Mouse (Mus musculus): ENCODE measurements at regions not wholly inside any gene's neighbourhood (a gene's known extent, or its start where the extent isn't known, plus 50 kb on each side); places are given as distances from the start of the nearest gene placed in this dataset.
A peak's percentile ranks its signal among the peaks of the same experiment; 100 is the strongest.

DNA sequence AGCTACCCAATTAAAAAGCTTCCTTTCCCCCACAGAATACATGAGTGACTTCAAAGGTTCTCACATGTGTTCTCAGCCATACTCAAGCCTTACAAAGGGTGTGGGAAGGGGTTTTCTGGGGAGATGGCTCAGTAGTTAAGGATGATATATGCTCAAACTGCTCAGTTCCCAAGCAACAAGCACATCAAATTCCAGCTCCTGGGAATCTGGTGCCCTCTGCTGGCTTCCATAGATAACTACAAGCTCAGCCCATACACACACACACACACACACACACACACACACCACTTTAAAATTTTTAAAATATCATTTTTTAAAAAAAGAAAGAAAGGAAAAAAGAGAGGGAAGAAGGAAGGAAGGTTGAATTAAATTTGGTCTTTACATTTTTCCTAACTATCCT lies 271.4 kb downstream of the Rbm26 start:
- DNase-seq, result no peak
- H3K4me1 ChIP-seq (ENCODE audit: insufficient read depth), result no peaks in the 10 kb centered on the region

DNA sequence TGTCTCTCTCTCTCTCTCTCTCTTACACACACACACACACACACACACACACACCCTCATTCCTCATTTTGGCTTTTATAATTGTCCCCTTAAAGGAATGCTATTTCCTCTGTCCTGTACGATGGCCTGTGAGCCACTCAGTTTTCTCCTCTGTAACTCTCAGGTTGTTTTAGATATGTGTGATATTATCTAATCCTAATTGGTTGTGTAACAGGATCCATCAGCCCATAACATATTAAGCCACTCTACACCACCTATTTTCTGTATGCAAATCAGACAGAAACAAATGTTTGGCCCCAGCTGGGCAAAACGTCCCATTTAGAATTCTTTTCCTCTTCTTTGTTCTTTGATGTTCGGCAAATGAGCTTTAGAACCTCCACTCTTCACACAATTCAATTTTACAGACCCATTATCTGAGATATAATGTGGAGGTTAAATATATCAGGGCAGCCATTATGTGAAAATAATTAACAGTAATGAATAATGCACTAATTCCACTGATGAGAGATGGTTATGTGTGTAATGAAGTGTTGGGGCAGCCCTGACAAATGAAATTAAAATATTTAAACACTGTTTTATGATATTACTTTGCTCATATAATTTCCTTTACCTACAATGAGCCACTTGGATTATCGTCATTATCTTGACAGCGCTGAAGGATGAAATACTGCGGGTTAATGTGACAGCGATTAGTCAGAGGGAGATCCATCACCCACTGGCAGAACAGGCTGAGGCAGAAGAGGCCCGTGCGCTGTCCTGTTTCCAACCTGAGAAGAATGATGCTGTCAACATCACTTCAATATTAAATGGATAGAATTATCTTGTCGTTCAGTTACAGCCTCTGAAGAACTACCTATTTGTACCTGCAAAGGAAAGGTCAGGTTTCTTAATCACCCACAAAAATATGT lies 274.8 kb downstream of the Rbm26 start:
- no peaks in the 10 kb centered on the region for H3K27me3 ChIP-seq (ENCODE audit: insufficient read depth, low read length)
- no peak overlapping the region for H3K4me3 ChIP-seq (ENCODE audit: low read depth, low read length)
- H3K9ac ChIP-seq, result no peak overlapping the region
- no peaks in the 10 kb centered on the region for H3K36me3 ChIP-seq (ENCODE audit: insufficient read depth)
- no peak overlapping the region for H3K4me2 ChIP-seq
- WGBS, result 47% methylated on average over 10 of the region's 10 CpGs
- no peak for DNase-seq
- ATAC-seq (ENCODE audit: insufficient read depth), result no peak
- TF ChIP-seq CTCF (IDR thresholded peaks at IDR 0.05; ENCODE audit: low read depth), result no peak
- H3K27ac ChIP-seq (ENCODE audit: low read depth), result no peak overlapping the region
- H3K9me3 ChIP-seq (ENCODE audit: low read depth, low read length), result no peaks in the 10 kb centered on the region
- H3K4me1 ChIP-seq (ENCODE audit: insufficient read depth), result no peaks in the 10 kb centered on the region

More for the DNA sequence above, 271.4 kb downstream of the Rbm26 start:
- H3K27ac ChIP-seq (ENCODE audit: low read depth), result no peak overlapping the region
- 0 out of 2 replicates have a peak, but pooled peaks have one; percentile 11 for TF ChIP-seq CTCF (IDR thresholded peaks at IDR 0.05; ENCODE audit: low read depth)
- H3K9me3 ChIP-seq (ENCODE audit: low read depth, low read length), result no peaks in the 10 kb centered on the region
- H3K4me2 ChIP-seq, result no peak overlapping the region
- H3K27me3 ChIP-seq (ENCODE audit: insufficient read depth, low read length), result no peaks in the 10 kb centered on the region
- H3K9ac ChIP-seq, result no peak overlapping the region
- no peak overlapping the region for H3K4me3 ChIP-seq (ENCODE audit: low read depth, low read length)
- no peaks in the 10 kb centered on the region for H3K36me3 ChIP-seq (ENCODE audit: insufficient read depth)
- no peak for ATAC-seq (ENCODE audit: insufficient read depth)

- no peaks in the 10 kb centered on the region for H3K9me3 ChIP-seq (ENCODE audit: low read depth, low read length)
- no peaks in the 10 kb centered on the region for H3K36me3 ChIP-seq (ENCODE audit: insufficient read depth)
- ATAC-seq (ENCODE audit: insufficient read depth) (peak; percentile 65; the same call in 1 of the 2 replicates), DNase-seq (peak; percentile 41)
- H3K4me3 ChIP-seq (ENCODE audit: low read depth, low read length), result no peak overlapping the region
- no peaks in the 10 kb centered on the region for H3K27me3 ChIP-seq (ENCODE audit: insufficient read depth, low read length)
- 35% methylated on average over 11 of the region's 11 CpGs for WGBS
- no peak overlapping the region for H3K9ac ChIP-seq
- no peak for TF ChIP-seq CTCF (IDR thresholded peaks at IDR 0.05; ENCODE audit: low read depth)
- H3K27ac ChIP-seq (ENCODE audit: low read depth), result no peak overlapping the region
- H3K4me2 ChIP-seq, result peak overlapping the region; percentile 42
- H3K4me1 ChIP-seq (ENCODE audit: insufficient read depth), result no peaks in the 10 kb centered on the region
These were observed 276.1 kb downstream of the Rbm26 start for GRCm38 (mm10) chr14:104901072-104901471.

GRCm38 (mm10) chr14:104871203-104871602 lies 305.9 kb downstream of the Rbm26 start:
- H3K4me1 ChIP-seq (ENCODE audit: insufficient read depth), result no peaks in the 10 kb centered on the region
- H3K9me3 ChIP-seq (ENCODE audit: low read depth, low read length), result no peaks in the 10 kb centered on the region
- TF ChIP-seq CTCF (IDR thresholded peaks at IDR 0.05; ENCODE audit: low read depth), result no peak
- H3K27ac ChIP-seq (ENCODE audit: low read depth), result no peak overlapping the region
- H3K4me3 ChIP-seq (ENCODE audit: low read depth, low read length), result no peak overlapping the region
- no peaks in the 10 kb centered on the region for H3K27me3 ChIP-seq (ENCODE audit: insufficient read depth, low read length)
- no peak for DNase-seq
- 75% methylated on average over 3 of the region's 3 CpGs for WGBS
- no peaks in the 10 kb centered on the region for H3K36me3 ChIP-seq (ENCODE audit: insufficient read depth)
- no peak overlapping the region for H3K9ac ChIP-seq
- no peak for ATAC-seq (ENCODE audit: insufficient read depth)
- H3K4me2 ChIP-seq, result no peak overlapping the region

DNA sequence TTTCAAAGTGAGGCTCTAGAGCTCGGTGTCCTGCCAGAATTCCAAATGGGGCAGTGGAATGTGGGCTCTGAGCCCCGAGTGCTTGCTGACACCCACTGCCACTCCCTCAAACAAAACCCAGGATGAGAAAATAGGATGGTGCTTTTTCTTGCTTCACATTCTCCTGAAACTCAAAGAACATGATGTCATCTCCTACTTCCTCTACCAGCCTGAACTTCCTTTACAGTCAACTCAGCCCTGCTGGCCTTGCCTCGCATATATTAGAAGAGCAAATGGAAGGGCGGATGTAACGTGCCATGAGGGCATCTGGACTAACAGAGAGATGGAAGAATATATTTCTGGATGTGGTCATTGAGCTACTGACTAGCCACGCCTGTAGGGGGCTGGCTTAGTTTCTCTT lies 309.6 kb downstream of the Rbm26 start:
- no peak for TF ChIP-seq CTCF (IDR thresholded peaks at IDR 0.05; ENCODE audit: low read depth)
- no peaks in the 10 kb centered on the region for H3K36me3 ChIP-seq (ENCODE audit: insufficient read depth)
- ATAC-seq (ENCODE audit: insufficient read depth), result no peak
- no peaks in the 10 kb centered on the region for H3K4me1 ChIP-seq (ENCODE audit: insufficient read depth)
- H3K27ac ChIP-seq (ENCODE audit: low read depth), result no peak overlapping the region
- DNase-seq, result no peak
- H3K4me2 ChIP-seq, result no peak overlapping the region
- WGBS, result 66% methylated on average over 6 of the region's 6 CpGs
- H3K9me3 ChIP-seq (ENCODE audit: low read depth, low read length), result no peaks in the 10 kb centered on the region
- no peak overlapping the region for H3K4me3 ChIP-seq (ENCODE audit: low read depth, low read length)
- H3K27me3 ChIP-seq (ENCODE audit: insufficient read depth, low read length), result no peaks in the 10 kb centered on the region
- H3K9ac ChIP-seq, result no peak overlapping the region

DNA sequence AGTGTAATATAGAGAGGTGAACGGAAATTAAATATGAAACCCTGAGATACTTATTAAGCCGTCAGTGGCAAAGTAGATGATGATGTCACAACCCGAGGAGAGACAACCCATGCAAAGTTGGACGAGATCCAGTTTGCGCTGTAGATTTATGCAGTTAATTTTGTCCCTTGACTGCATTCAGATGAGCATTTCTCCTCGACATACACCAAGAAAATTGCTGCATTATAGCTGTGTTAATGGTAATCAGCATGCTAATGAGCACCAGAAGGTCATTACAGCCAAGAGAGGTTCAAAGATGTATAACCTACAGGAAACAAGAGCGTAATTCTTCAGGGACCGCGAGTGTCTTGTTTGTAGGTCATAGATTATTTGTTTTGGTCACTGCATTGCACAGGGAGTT lies 313.2 kb downstream of the Rbm26 start:
- Histone ChIP-seq H3K9ac (no peak overlapping the region), H3K4me1 (ENCODE audit: insufficient read depth) (no peaks in the 10 kb centered on the region), H3K27ac (ENCODE audit: low read depth) (no peak overlapping the region), H3K4me2 (no peak overlapping the region), H3K9me3 (ENCODE audit: low read depth, low read length) (no peaks in the 10 kb centered on the region), H3K4me3 (ENCODE audit: low read depth, low read length) (no peak overlapping the region), H3K27me3 (ENCODE audit: insufficient read depth, low read length) (no peaks in the 10 kb centered on the region), H3K36me3 (ENCODE audit: insufficient read depth) (no peaks in the 10 kb centered on the region)
- WGBS, result 74% methylated on average over 9 of the region's 9 CpGs
- no peak for ATAC-seq (ENCODE audit: insufficient read depth)
- DNase-seq, result peak; percentile 14
- TF ChIP-seq CTCF (IDR thresholded peaks at IDR 0.05; ENCODE audit: low read depth), result no peak

DNA sequence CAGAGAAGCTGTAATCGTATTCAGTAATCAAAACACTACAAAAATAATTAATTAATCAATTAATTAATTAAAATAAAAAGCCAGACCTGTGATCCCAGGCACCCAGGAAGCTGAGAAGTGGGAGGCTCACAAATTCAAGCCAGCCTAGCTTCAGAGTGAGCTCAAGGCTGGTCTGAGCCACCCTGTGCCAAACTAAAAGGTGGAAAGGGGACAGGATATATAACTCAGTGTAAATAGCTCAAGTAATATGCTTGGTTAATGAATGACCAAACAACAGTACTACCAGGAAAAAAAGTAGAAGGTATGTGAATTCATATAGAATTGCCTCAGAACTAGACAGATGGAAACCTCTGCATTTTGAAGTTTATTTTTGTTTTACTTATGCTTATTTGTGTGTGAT lies 321.2 kb downstream of the Rbm26 start:
- Histone ChIP-seq H3K4me1 (ENCODE audit: insufficient read depth) (no peaks in the 10 kb centered on the region), H3K9ac (no peak overlapping the region), H3K4me3 (ENCODE audit: low read depth, low read length) (no peak overlapping the region), H3K27me3 (ENCODE audit: insufficient read depth, low read length) (no peaks in the 10 kb centered on the region), H3K4me2 (no peak overlapping the region), H3K27ac (ENCODE audit: low read depth) (no peak overlapping the region), H3K9me3 (ENCODE audit: low read depth, low read length) (no peaks in the 10 kb centered on the region), H3K36me3 (ENCODE audit: insufficient read depth) (no peaks in the 10 kb centered on the region)
- 64% methylated on average over 1 of the region's 1 CpGs for WGBS
- DNase-seq, result no peak
- no peak for ATAC-seq (ENCODE audit: insufficient read depth)
- no peak for TF ChIP-seq CTCF (IDR thresholded peaks at IDR 0.05; ENCODE audit: low read depth)
